Mouse (Mus musculus) limb, embryonic 13.5 days (tissue): ENCODE data around the gene Trim21. TPM values are rescaled to one million over a fixed set of nuclear protein-coding genes. Genes with fewer than 3 reads are reported as not detected.

Experiments used
- ATAC-seq: fragments of 200-750 bp; cut with Nextera tagmentation; 2 replicates; pipeline ENCODE4 v1.8.0; 2017; ENCODE audit warnings: low read depth, moderate number of reproducible peaks, moderate TSS enrichment; ENCODE audit not compliant: low FRiP score
- H3K27ac ChIP-seq: fragments of 300-500 bp; sonication (generic); 2 replicates; pipeline ENCODE4 v1.5.1; 2015; ENCODE audit warnings: inconsistent platforms, mild to moderate bottlenecking, moderate library complexity
- H3K27me3 ChIP-seq: fragments of 300-500 bp; sonication (generic); 2 replicates; pipeline ENCODE4 v1.6.1; 2015; ENCODE audit warnings: mild to moderate bottlenecking, inconsistent platforms
- H3K36me3 ChIP-seq: fragments of 300-500 bp; sonication (generic); 2 replicates; pipeline ENCODE4 v1.6.1; 2015; ENCODE audit warnings: inconsistent platforms, mild to moderate bottlenecking, moderate library complexity
- H3K4me1 ChIP-seq: fragments of 300-500 bp; sonication (generic); 2 replicates; pipeline ENCODE4 v1.6.1; 2015; ENCODE audit warnings: inconsistent platforms
- H3K4me2 ChIP-seq: fragments of 300-500 bp; sonication (generic); replicated peaks from 2 replicates; pipeline ENCODE4 v1.6.1; 2015; ENCODE audit warnings: inconsistent platforms, mild to moderate bottlenecking, moderate library complexity
- H3K4me3 ChIP-seq: fragments of 300-500 bp; sonication (generic); 2 replicates; pipeline ENCODE4 v1.5.1; 2015; ENCODE audit warnings: moderate library complexity, mild to moderate bottlenecking, inconsistent platforms
- H3K9ac ChIP-seq: fragments of 300-500 bp; sonication (generic); 2 replicates; pipeline ENCODE4 v1.6.1; 2015; ENCODE audit warnings: mild to moderate bottlenecking, inconsistent platforms
- H3K9me3 ChIP-seq: fragments of 300-500 bp; sonication (generic); 2 replicates; pipeline ENCODE4 v1.6.1; 2016; ENCODE audit warnings: inconsistent platforms
- WGBS: fragments of 180-500 bp; shearing (Covaris S2); methylation state at CpG from one replicate; pipeline ENCODE4 v1.1.7; 2015; 5-methylcytosine and 5-hydroxymethylcytosine counted together
- polyA plus RNA-seq: library from polyadenylated mRNA; unstranded; fragments of >200 nt; fragmentation: Nextera tagmentation; extraction: Ambion mirVana; gene quantifications from 2 replicates; pipeline ENCODE4 v1.2.1, GENCODE M21; 2015

Gene Trim21
- 0.23 and 0.52 TPM in 2 replicates for polyA plus RNA-seq

DNA sequence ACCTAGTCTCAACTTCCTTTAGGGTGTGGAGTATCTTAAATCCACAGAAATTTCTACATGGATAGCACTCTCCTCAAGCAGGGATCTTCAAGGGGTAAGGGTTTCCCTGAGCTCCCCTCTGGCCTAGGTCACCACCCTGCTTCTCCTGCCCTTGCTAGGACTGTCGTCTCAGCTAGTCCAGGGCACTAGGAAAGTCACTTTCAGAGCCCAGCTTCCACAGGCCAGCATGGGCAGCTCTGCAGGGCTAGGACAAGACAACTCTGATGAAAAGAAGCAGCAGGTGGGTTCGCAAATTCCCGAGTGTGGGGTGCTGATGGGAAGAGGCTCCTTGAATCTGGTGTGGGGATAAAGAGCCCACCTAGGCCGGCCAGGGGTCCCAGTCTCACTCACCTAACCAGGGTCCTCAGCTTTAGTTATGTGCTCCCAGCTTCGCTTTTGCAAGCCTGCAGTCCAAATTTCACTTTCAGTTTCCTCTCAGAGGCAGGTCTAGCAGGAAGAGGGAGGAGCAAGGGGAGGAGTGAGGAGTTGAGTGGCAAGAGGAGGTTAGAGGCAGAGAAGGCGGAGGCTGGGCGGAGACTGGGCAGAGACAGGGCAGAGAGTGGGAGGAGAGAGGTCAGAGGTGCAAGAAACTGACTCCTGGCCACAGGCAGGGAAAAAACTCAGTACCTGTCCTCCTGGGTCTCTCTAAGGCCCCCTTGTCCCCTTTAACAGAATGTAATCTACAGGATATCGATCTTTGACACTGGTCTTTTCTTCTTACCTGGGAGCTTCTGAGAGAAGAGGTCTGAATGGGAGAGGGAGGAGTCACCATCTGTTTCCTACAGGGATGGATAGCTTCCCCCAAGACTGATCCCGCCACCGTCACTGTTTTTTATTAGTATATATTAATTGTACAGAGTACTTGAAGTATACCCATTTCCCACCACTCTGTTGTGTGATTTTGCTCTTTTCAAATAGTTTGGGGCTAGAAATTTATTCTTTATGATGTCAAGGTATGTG, at the start of gene Trim21:
TSS of gene Trim21 (minus strand) at position 488 of the 999 bp plus-strand sequence.
- Histone ChIP-seq H3K27ac (no peak within 1 kb of the TSS), H3K9me3 (no peaks in the 10 kb centered on the region), H3K27me3 (no peaks in the 10 kb centered on the region), H3K4me1 (peaks cover 8% of the 10 kb centered on the region; the same call in 1 of the 2 replicates), H3K4me3 (peak within 1 kb of the TSS; percentile 50), H3K9ac (peak within 1 kb of the TSS; percentile 63), H3K36me3 (no peaks in the 10 kb centered on the region), H3K4me2 (peak within 1 kb of the TSS; percentile 70)
- 19% methylated on average over 10 of the region's 10 CpGs for WGBS
- peak; percentile 92 for ATAC-seq

DNA sequence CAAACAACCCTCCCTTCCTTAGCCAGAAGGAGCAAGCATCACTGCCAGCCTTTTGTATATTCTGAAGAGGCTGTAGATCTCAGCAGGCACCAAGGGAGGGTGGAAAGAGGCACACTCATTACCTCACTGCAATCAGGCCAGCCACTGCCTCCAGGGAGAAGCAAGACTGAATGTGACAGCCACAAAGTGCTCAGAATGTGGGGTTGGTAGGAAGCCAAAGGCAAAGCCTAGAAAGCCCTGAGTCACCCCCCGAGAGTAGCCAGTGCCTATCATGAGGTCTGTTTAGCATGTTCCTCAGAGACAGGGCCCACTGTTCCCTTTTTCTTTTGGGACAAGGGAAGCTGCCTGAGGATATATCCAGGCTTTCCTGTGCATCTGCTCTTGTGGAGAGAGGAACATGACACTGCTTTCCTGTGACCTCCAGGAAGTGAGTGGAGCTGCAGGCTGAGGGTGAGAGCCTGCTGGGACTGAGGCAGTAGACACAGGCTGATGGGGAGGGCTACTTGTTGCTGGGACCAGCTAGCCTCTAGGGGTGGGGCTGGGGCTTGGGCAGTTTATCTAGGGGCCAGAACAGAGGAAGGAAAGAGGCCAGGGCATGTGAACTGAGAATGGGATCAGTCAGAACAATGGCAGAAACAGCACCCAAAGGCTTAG, 32.2 kb upstream of the Trim21 start, which contains the start of gene Olfr552:
TSS of gene Olfr552 (plus strand) at position 393 of the 654 bp plus-strand sequence.
- H3K36me3 ChIP-seq = no peaks in the 10 kb centered on the region
- H3K27me3 ChIP-seq = no peaks in the 10 kb centered on the region
- H3K27ac ChIP-seq = no peak within 1 kb of the TSS
- no peak within 1 kb of the TSS for H3K4me2 ChIP-seq
- H3K9ac ChIP-seq = no peak within 1 kb of the TSS
- no peaks in the 10 kb centered on the region for H3K4me1 ChIP-seq
- no peaks in the 10 kb centered on the region for H3K9me3 ChIP-seq
- ATAC-seq = no peak
- 77% methylated on average over 1 of the region's 1 CpGs for WGBS
- H3K4me3 ChIP-seq = no peak within 1 kb of the TSS

DNA sequence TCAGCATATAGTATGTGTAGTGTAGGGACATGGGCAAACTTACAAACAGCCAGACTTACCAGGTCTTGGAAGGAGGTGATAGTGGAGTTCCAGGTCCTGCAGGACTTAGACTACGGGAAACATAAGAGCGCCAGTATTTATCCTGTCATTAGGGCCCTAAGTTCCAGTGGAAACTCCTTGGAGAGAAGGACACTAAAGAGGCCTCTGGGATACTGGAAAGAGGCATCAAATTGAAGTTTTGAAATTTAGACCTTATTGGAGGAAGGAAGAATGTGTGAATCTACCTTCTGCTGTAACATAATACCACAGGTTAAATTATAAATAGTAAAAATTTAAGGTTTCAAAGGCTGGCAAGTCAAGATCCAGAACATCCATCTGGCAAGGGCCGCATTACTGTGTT, 26.5 kb upstream of the Trim21 start, which contains the start of gene Olfr551:
TSS of gene Olfr551 (minus strand) at position 101 of the 400 bp plus-strand sequence.
- no peaks in the 10 kb centered on the region for H3K4me1 ChIP-seq

GRCm38 (mm10) chr7:102575998-102576397, 10.7 kb upstream of the Trim21 start:
- H3K4me1 ChIP-seq = no peaks in the 10 kb centered on the region
- no peak overlapping the region for H3K4me2 ChIP-seq
- WGBS = 69% methylated on average over 6 of the region's 6 CpGs
- no peaks in the 10 kb centered on the region for H3K27me3 ChIP-seq
- H3K27ac ChIP-seq = no peak overlapping the region
- no peak overlapping the region for H3K4me3 ChIP-seq
- ATAC-seq = no peak
- no peaks in the 10 kb centered on the region for H3K9me3 ChIP-seq
- H3K9ac ChIP-seq = no peak overlapping the region
- no peaks in the 10 kb centered on the region for H3K36me3 ChIP-seq

More for the DNA sequence above, 26.5 kb upstream of the Trim21 start, which contains the start of gene Olfr551:
- 86% methylated on average over 3 of the region's 3 CpGs for WGBS
- Histone ChIP-seq H3K9me3 (no peaks in the 10 kb centered on the region), H3K4me2 (no peak within 1 kb of the TSS), H3K9ac (no peak within 1 kb of the TSS), H3K27me3 (no peaks in the 10 kb centered on the region), H3K4me3 (no peak within 1 kb of the TSS), H3K27ac (no peak within 1 kb of the TSS), H3K36me3 (no peaks in the 10 kb centered on the region)
- ATAC-seq = no peak

DNA sequence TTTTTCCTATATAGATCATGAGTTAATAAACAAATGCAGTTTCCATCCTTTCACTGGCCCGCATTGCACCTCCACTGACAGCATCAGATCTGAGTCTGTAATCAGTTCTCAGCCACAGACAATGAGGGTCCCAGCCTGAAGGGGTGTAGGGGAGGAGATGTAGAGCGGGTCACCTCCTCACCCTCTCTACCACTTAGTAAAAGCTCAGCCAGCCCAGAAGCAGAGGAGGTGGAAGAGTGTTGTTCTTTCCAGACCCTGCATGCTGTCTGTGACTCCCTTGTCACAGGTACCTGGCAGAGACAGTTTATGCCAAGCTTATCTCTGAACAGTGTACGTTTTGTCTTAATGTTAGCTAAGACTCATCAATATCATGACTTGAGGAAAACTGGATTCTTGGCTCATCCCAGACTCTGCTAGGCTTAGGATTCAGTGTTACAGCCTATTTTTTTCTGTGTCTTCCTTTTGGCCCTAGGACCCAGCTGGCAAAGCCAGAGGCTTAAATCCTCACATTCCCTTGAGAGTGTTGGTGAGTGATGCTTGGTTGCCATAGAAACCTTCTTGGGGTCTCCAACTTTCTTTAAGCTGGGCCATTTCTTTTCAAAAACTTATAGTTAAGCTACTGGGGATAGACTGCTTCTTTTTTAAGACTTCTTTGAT, 8.0 kb upstream of the Trim21 start:
- Histone ChIP-seq H3K27me3 (no peaks in the 10 kb centered on the region), H3K36me3 (no peaks in the 10 kb centered on the region), H3K9me3 (no peaks in the 10 kb centered on the region), H3K4me3 (no peak overlapping the region), H3K4me1 (no peaks in the 10 kb centered on the region), H3K4me2 (no peak overlapping the region), H3K27ac (no peak overlapping the region), H3K9ac (no peak overlapping the region)
- ATAC-seq = no peak
- 82% methylated on average over 3 of the region's 3 CpGs for WGBS

GRCm38 (mm10) chr7:102571142-102571541, 5.9 kb upstream of the Trim21 start, which contains the start of gene Olfr550:
TSS of gene Olfr550 (plus strand) at chr7:102571442.
- Histone ChIP-seq H3K4me2 (no peak within 1 kb of the TSS), H3K27ac (no peak within 1 kb of the TSS), H3K4me1 (no peaks in the 10 kb centered on the region), H3K36me3 (no peaks in the 10 kb centered on the region), H3K9ac (no peak within 1 kb of the TSS), H3K9me3 (no peaks in the 10 kb centered on the region), H3K4me3 (no peak within 1 kb of the TSS), H3K27me3 (no peaks in the 10 kb centered on the region)
- WGBS = 91% methylated on average over 8 of the region's 8 CpGs
- ATAC-seq = no peak

- H3K4me1 ChIP-seq = peaks cover 8% of the 10 kb centered on the region; the same call in 1 of the 2 replicates
- H3K27me3 ChIP-seq = no peaks in the 10 kb centered on the region
- H3K9me3 ChIP-seq = no peaks in the 10 kb centered on the region
- no peak for ATAC-seq
- H3K4me2 ChIP-seq = no peak overlapping the region
- no peak overlapping the region for H3K4me3 ChIP-seq
- no peak overlapping the region for H3K27ac ChIP-seq
- no peaks in the 10 kb centered on the region for H3K36me3 ChIP-seq
- 87% methylated on average over 4 of the region's 4 CpGs for WGBS
- H3K9ac ChIP-seq = no peak overlapping the region
Observed at GRCm38 (mm10) chr7:102566219-102566618, 933 bp upstream of the Trim21 start.

GRCm38 (mm10) chr7:102553279-102553678, 12.0 kb downstream of the Trim21 start:
- no peaks in the 10 kb centered on the region for H3K9me3 ChIP-seq
- no peaks in the 10 kb centered on the region for H3K27me3 ChIP-seq
- no peaks in the 10 kb centered on the region for H3K36me3 ChIP-seq
- no peak overlapping the region for H3K27ac ChIP-seq
- no peak overlapping the region for H3K4me2 ChIP-seq
- WGBS = 71% methylated on average over 3 of the region's 3 CpGs
- H3K4me1 ChIP-seq = no peaks in the 10 kb centered on the region
- no peak overlapping the region for H3K9ac ChIP-seq
- no peak overlapping the region for H3K4me3 ChIP-seq
- ATAC-seq = no peak

- H3K27ac ChIP-seq = no peak within 1 kb of the TSS
- no peak within 1 kb of the TSS for H3K4me2 ChIP-seq
- no peaks in the 10 kb centered on the region for H3K27me3 ChIP-seq
- no peaks in the 10 kb centered on the region for H3K4me1 ChIP-seq
- no peaks in the 10 kb centered on the region for H3K36me3 ChIP-seq
- no peak for ATAC-seq
- H3K4me3 ChIP-seq = no peak within 1 kb of the TSS
- no peak within 1 kb of the TSS for H3K9ac ChIP-seq
- no peaks in the 10 kb centered on the region for H3K9me3 ChIP-seq
- WGBS = 89% methylated on average over 3 of the region's 3 CpGs
Observed at GRCm38 (mm10) chr7:102549570-102549969, 15.7 kb downstream of the Trim21 start, which contains the start of gene Olfr549. TSS of gene Olfr549 (plus strand) at chr7:102549870.

- H3K27me3 ChIP-seq = no peaks in the 10 kb centered on the region
- H3K27ac ChIP-seq = no peak overlapping the region
- no peaks in the 10 kb centered on the region for H3K4me1 ChIP-seq
- H3K9me3 ChIP-seq = no peaks in the 10 kb centered on the region
- H3K36me3 ChIP-seq = no peaks in the 10 kb centered on the region
- no peak overlapping the region for H3K4me2 ChIP-seq
- no peak overlapping the region for H3K4me3 ChIP-seq
- H3K9ac ChIP-seq = no peak overlapping the region
- WGBS = 71% methylated on average over 3 of the region's 3 CpGs
- no peak for ATAC-seq
Observed at GRCm38 (mm10) chr7:102541251-102541650, 24.0 kb downstream of the Trim21 start.

GRCm38 (mm10) chr7:102540596-102540995, 24.7 kb downstream of the Trim21 start, which contains the start of gene Olfr548-ps1:
TSS of gene Olfr548-ps1 (plus strand) at chr7:102540896.
- Histone ChIP-seq H3K4me2 (no peak within 1 kb of the TSS), H3K9me3 (no peaks in the 10 kb centered on the region), H3K4me3 (no peak within 1 kb of the TSS), H3K27ac (no peak within 1 kb of the TSS), H3K27me3 (no peaks in the 10 kb centered on the region), H3K36me3 (no peaks in the 10 kb centered on the region), H3K9ac (no peak within 1 kb of the TSS), H3K4me1 (no peaks in the 10 kb centered on the region)
- no peak for ATAC-seq
- 77% methylated on average over 2 of the region's 2 CpGs for WGBS
